Mouse (Mus musculus) right cerebral cortex, postnatal 10 days (tissue): ENCODE results near the gene Hgd.

ENCODE experiments used
- DNase-seq, 2 experiments: peaks; one replicate each; pipeline ENCODE4 v3.0.0; 2021; ENCODE audit warnings: low spot score in 2 of 2

The Hgd gene

GRCm38 (mm10) chr16:37580651-37581050 lies 698 bp downstream of the Hgd start:
- no peak for DNase-seq

- DNase-seq: no peak
These were observed 1.9 kb downstream of the Hgd start for GRCm38 (mm10) chr16:37581901-37582300.

- DNase-seq: no peak
These were observed 3.4 kb downstream of the Hgd start for GRCm38 (mm10) chr16:37583306-37583705.

GRCm38 (mm10) chr16:37583801-37584200 lies 3.8 kb downstream of the Hgd start:
- DNase-seq: peak; percentile 44 to 57

- DNase-seq: peak; percentile 68 to 78
These were observed 4.5 kb downstream of the Hgd start for GRCm38 (mm10) chr16:37584218-37585035.

GRCm38 (mm10) chr16:37585129-37585563 lies 5.2 kb downstream of the Hgd start:
- peak in 1 of 2 experiments; percentile 48 for DNase-seq

GRCm38 (mm10) chr16:37590921-37591320 lies 11.0 kb downstream of the Hgd start:
- DNase-seq: no peak

GRCm38 (mm10) chr16:37591551-37591950 lies 11.6 kb downstream of the Hgd start:
- no peak for DNase-seq

GRCm38 (mm10) chr16:37597412-37597811 lies 17.5 kb downstream of the Hgd start:
- DNase-seq: no peak

- no peak for DNase-seq
These were observed 18.5 kb downstream of the Hgd start for GRCm38 (mm10) chr16:37598463-37598862.

GRCm38 (mm10) chr16:37599326-37599725 lies 19.4 kb downstream of the Hgd start:
- no peak for DNase-seq

- no peak for DNase-seq
These were observed 23.5 kb downstream of the Hgd start for GRCm38 (mm10) chr16:37603431-37603830.

GRCm38 (mm10) chr16:37604243-37604642 lies 24.3 kb downstream of the Hgd start:
- DNase-seq: no peak

GRCm38 (mm10) chr16:37610333-37610732 lies 30.4 kb downstream of the Hgd start:
- peak in 1 of 2 experiments; percentile 58 for DNase-seq

GRCm38 (mm10) chr16:37611072-37611471 lies 31.1 kb downstream of the Hgd start:
- DNase-seq: no peak

- no peak for DNase-seq
These were observed 32.1 kb downstream of the Hgd start for GRCm38 (mm10) chr16:37612013-37612412.

- no peak for DNase-seq
These were observed 34.6 kb downstream of the Hgd start for GRCm38 (mm10) chr16:37614540-37614939.

- DNase-seq: no peak
These were observed 35.5 kb downstream of the Hgd start for GRCm38 (mm10) chr16:37615429-37615828.

- DNase-seq: no peak
These were observed 36.2 kb downstream of the Hgd start for GRCm38 (mm10) chr16:37616104-37616503.

- DNase-seq: peak; percentile 61 to 78
These were observed 37.7 kb downstream of the Hgd start for GRCm38 (mm10) chr16:37617695-37618094.

GRCm38 (mm10) chr16:37622403-37622802 lies 42.5 kb downstream of the Hgd start:
- no peak for DNase-seq

GRCm38 (mm10) chr16:37622919-37623318 lies 43.0 kb downstream of the Hgd start:
- no peak for DNase-seq

GRCm38 (mm10) chr16:37626388-37626949 lies 46.5 kb downstream of the Hgd start:
- no peak for DNase-seq
